Mouse (Mus musculus) urinary bladder, adult 18-20 months (tissue): ENCODE measurements around the gene Cldn9.

ENCODE experiments used
- DNase-seq, 2 experiments: peaks; one replicate each; pipeline ENCODE4 v3.0.0; 2022; ENCODE audit warnings: low spot score in 2 of 2, mixed read lengths in 2 of 2

Gene Cldn9

GRCm38 (mm10) chr17:23653324-23653723 is 30.5 kb downstream of the Cldn9 start:
- no peak for DNase-seq

- no peak for DNase-seq
Observed at GRCm38 (mm10) chr17:23651363-23651762, 32.5 kb downstream of the Cldn9 start.

DNA sequence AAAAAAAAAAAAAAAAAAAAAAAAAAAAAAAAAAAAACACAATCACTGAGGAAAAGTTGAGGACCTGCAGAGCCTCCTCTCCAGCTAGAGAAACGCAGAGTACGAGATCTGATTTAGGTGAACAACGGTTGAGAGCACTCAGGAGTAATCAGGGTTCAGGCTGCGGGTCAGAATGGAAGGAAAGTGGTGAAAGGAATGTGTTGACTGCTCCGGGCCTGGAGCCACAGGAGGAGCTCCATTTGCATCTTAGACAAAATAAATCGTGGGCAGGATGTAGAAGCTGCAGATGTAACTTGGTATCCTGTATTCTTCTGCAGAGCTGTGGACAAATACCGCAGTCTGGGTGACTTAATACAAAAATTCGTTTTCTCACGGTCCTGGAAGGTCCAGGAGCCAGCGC is 37.9 kb downstream of the Cldn9 start:
- no peak for DNase-seq

- no peak for DNase-seq
Observed at GRCm38 (mm10) chr17:23644613-23645495, 39.0 kb downstream of the Cldn9 start, which contains the start of gene Mmp25. Mmp25 (minus strand) TSS chr17:23645277.
